Mouse (Mus musculus) neural tube, embryonic 15.5 days (tissue): Measurements from ENCODE around the gene Myct1. TPM values are rescaled to one million over a fixed set of nuclear protein-coding genes. Genes with fewer than 3 reads are reported as not detected.

Experiments
- ATAC-seq: fragments of 200-750 bp; cut with Nextera tagmentation; 2 replicates; pipeline ENCODE4 v1.8.0; 2017; ENCODE audit warnings: mild to moderate bottlenecking, moderate TSS enrichment, moderate library complexity; ENCODE audit not compliant: low FRiP score
- H3K27ac ChIP-seq: fragments of 300-500 bp; sonication (generic); replicated peaks from 2 replicates; pipeline ENCODE4 v1.5.1; 2015; ENCODE audit warnings: mild to moderate bottlenecking, inconsistent platforms
- H3K27me3 ChIP-seq: fragments of 300-500 bp; sonication (generic); replicated peaks from 2 replicates; pipeline ENCODE4 v1.6.1; 2015; ENCODE audit warnings: inconsistent platforms
- H3K36me3 ChIP-seq: fragments of 300-500 bp; sonication (generic); 2 replicates; pipeline ENCODE4 v1.6.1; 2015; ENCODE audit warnings: inconsistent platforms
- H3K4me1 ChIP-seq: fragments of 300-500 bp; sonication (generic); 2 replicates; pipeline ENCODE4 v1.6.1; 2015; ENCODE audit warnings: inconsistent platforms
- H3K4me2 ChIP-seq: fragments of 300-500 bp; sonication (generic); 2 replicates; pipeline ENCODE4 v1.6.1; 2015; ENCODE audit warnings: inconsistent platforms, mild to moderate bottlenecking, moderate library complexity
- H3K4me3 ChIP-seq: fragments of 300-500 bp; sonication (generic); replicated peaks from 2 replicates; pipeline ENCODE4 v1.5.1; 2015; ENCODE audit warnings: mild to moderate bottlenecking, inconsistent platforms
- H3K9ac ChIP-seq: fragments of 300-500 bp; sonication (generic); replicated peaks from 2 replicates; pipeline ENCODE4 v1.6.1; 2015; ENCODE audit warnings: mild to moderate bottlenecking, inconsistent platforms
- H3K9me3 ChIP-seq: fragments of 300-500 bp; sonication (generic); replicated peaks from 2 replicates; pipeline ENCODE4 v1.6.1; 2016; ENCODE audit warnings: inconsistent platforms
- WGBS: fragments of 180-500 bp; shearing (Covaris S2); methylation state at CpG from one replicate; pipeline ENCODE4 v1.1.7; 2015; ENCODE audit warnings: mixed read lengths; 5-methylcytosine and 5-hydroxymethylcytosine counted together
- polyA plus RNA-seq: library from polyadenylated mRNA; unstranded; fragments of >200 nt; fragmentation: Nextera tagmentation; extraction: Ambion mirVana; gene quantifications from 2 replicates; pipeline ENCODE4 v1.2.1, GENCODE M21; 2015

The Myct1 gene
- 1.0 and 1.2 TPM in 2 replicates for polyA plus RNA-seq

- ATAC-seq, result no peak
- H3K36me3 ChIP-seq, result no peaks in the 10 kb centered on the region
- WGBS, result 70% methylated on average over 5 of the region's 5 CpGs
- no peaks in the 10 kb centered on the region; the same call in 1 of the 2 replicates for H3K9me3 ChIP-seq
- no peaks in the 10 kb centered on the region for H3K4me1 ChIP-seq
- H3K9ac ChIP-seq, result no peak within 1 kb of the TSS
- no peaks in the 10 kb centered on the region for H3K27me3 ChIP-seq
- H3K4me3 ChIP-seq, result no peak within 1 kb of the TSS
- H3K27ac ChIP-seq, result no peak within 1 kb of the TSS
- no peak within 1 kb of the TSS for H3K4me2 ChIP-seq
These were observed at the start of gene Myct1 for GRCm38 (mm10) chr10:5593464-5593863. Gene Myct1, plus strand, starts transcription at chr10:5593775.

GRCm38 (mm10) chr10:5546428-5546827 lies 47.1 kb upstream of the Myct1 start:
- H3K27ac ChIP-seq, result no peak overlapping the region
- H3K4me2 ChIP-seq, result no peak overlapping the region
- no peaks in the 10 kb centered on the region for H3K36me3 ChIP-seq
- no peak overlapping the region for H3K9ac ChIP-seq
- WGBS, result 96% methylated on average over 5 of the region's 5 CpGs
- ATAC-seq, result no peak
- H3K9me3 ChIP-seq, result no peaks in the 10 kb centered on the region
- no peak overlapping the region for H3K4me3 ChIP-seq
- H3K27me3 ChIP-seq, result no peaks in the 10 kb centered on the region
- peaks cover 10% of the 10 kb centered on the region for H3K4me1 ChIP-seq

GRCm38 (mm10) chr10:5547769-5548168 lies 45.8 kb upstream of the Myct1 start:
- Histone ChIP-seq H3K9me3 (no peaks in the 10 kb centered on the region), H3K36me3 (no peaks in the 10 kb centered on the region), H3K4me3 (no peak overlapping the region), H3K27ac (no peak overlapping the region), H3K27me3 (no peaks in the 10 kb centered on the region), H3K4me1 (peaks cover 10% of the 10 kb centered on the region), H3K4me2 (no peak overlapping the region), H3K9ac (no peak overlapping the region)
- ATAC-seq, result no peak
- WGBS, result 91% methylated on average over 9 of the region's 9 CpGs

- Histone ChIP-seq H3K9ac (no peak overlapping the region), H3K27me3 (no peaks in the 10 kb centered on the region)
- WGBS, result 90% methylated on average over 2 of the region's 2 CpGs
These were observed 44.9 kb upstream of the Myct1 start for GRCm38 (mm10) chr10:5548651-5549050.

GRCm38 (mm10) chr10:5549871-5550167 lies 43.8 kb upstream of the Myct1 start:
- Histone ChIP-seq H3K27ac (peak overlapping the region; percentile 88), H3K27me3 (no peaks in the 10 kb centered on the region), H3K9ac (peak overlapping the region; percentile 74), H3K36me3 (no peaks in the 10 kb centered on the region), H3K4me2 (peak overlapping the region; percentile 73), H3K4me1 (peaks cover 10% of the 10 kb centered on the region), H3K9me3 (no peaks in the 10 kb centered on the region), H3K4me3 (peak overlapping the region; percentile 65)
- WGBS, result 9% methylated on average over 6 of the region's 6 CpGs
- ATAC-seq, result no peak; the same call in 1 of the 2 replicates

More at GRCm38 (mm10) chr10:5548651-5549050, 44.9 kb upstream of the Myct1 start:
- Histone ChIP-seq H3K4me2 (peak overlapping the region; percentile 73), H3K9me3 (no peaks in the 10 kb centered on the region), H3K4me3 (no peak overlapping the region), H3K4me1 (peaks cover 10% of the 10 kb centered on the region), H3K36me3 (no peaks in the 10 kb centered on the region), H3K27ac (no peak overlapping the region)
- ATAC-seq, result no peak

GRCm38 (mm10) chr10:5550168-5551021 lies 43.2 kb upstream of the Myct1 start:
- H3K27me3 ChIP-seq, result no peaks in the 10 kb centered on the region
- no peaks in the 10 kb centered on the region for H3K36me3 ChIP-seq
- peak overlapping the region; percentile 88 for H3K27ac ChIP-seq
- peak overlapping the region; percentile 65 for H3K4me3 ChIP-seq
- peak overlapping the region; percentile 73 for H3K4me2 ChIP-seq
- H3K9ac ChIP-seq, result peak overlapping the region; percentile 74
- ATAC-seq, result peak; percentile 92
- peaks cover 10% of the 10 kb centered on the region for H3K4me1 ChIP-seq
- under 1% methylated on average over 43 of the region's 44 CpGs for WGBS
- H3K9me3 ChIP-seq, result no peaks in the 10 kb centered on the region

GRCm38 (mm10) chr10:5551382-5551781 lies 42.2 kb upstream of the Myct1 start, which contains the start of gene Syne1:
Gene Syne1, minus strand, starts transcription at chr10:5551482.
- peak within 1 kb of the TSS; percentile 74 for H3K9ac ChIP-seq
- WGBS, result 87% methylated on average over 5 of the region's 5 CpGs
- peaks cover 10% of the 10 kb centered on the region for H3K4me1 ChIP-seq
- no peaks in the 10 kb centered on the region for H3K9me3 ChIP-seq
- peak within 1 kb of the TSS; percentile 73 for H3K4me2 ChIP-seq
- no peaks in the 10 kb centered on the region for H3K27me3 ChIP-seq
- H3K4me3 ChIP-seq, result peak within 1 kb of the TSS; percentile 65
- H3K36me3 ChIP-seq, result no peaks in the 10 kb centered on the region
- no peak for ATAC-seq
- peak within 1 kb of the TSS; percentile 88 for H3K27ac ChIP-seq

- WGBS, result 26% methylated on average over 5 of the region's 5 CpGs
- no peak for ATAC-seq
- H3K9ac ChIP-seq, result no peak overlapping the region
These were observed 38.6 kb upstream of the Myct1 start for GRCm38 (mm10) chr10:5554941-5555340.

GRCm38 (mm10) chr10:5558808-5559207 lies 34.8 kb upstream of the Myct1 start:
- H3K9ac ChIP-seq, result no peak overlapping the region
- H3K36me3 ChIP-seq, result no peaks in the 10 kb centered on the region
- no peak overlapping the region for H3K4me3 ChIP-seq
- no peak overlapping the region for H3K4me2 ChIP-seq
- no peaks in the 10 kb centered on the region for H3K27me3 ChIP-seq
- no peak overlapping the region for H3K27ac ChIP-seq
- H3K4me1 ChIP-seq, result no peaks in the 10 kb centered on the region
- ATAC-seq, result no peak
- H3K9me3 ChIP-seq, result no peaks in the 10 kb centered on the region

More at GRCm38 (mm10) chr10:5554941-5555340, 38.6 kb upstream of the Myct1 start:
- Histone ChIP-seq H3K27me3 (no peaks in the 10 kb centered on the region), H3K9me3 (no peaks in the 10 kb centered on the region), H3K36me3 (no peaks in the 10 kb centered on the region), H3K27ac (no peak overlapping the region), H3K4me3 (no peak overlapping the region), H3K4me1 (0 out of 2 replicates have a peak, but pooled peaks cover 5% of the 10 kb centered on the region), H3K4me2 (no peak overlapping the region)

- Histone ChIP-seq H3K27me3 (no peaks in the 10 kb centered on the region), H3K4me2 (no peak overlapping the region), H3K9me3 (no peaks in the 10 kb centered on the region), H3K4me1 (no peaks in the 10 kb centered on the region), H3K27ac (no peak overlapping the region), H3K9ac (no peak overlapping the region), H3K4me3 (no peak overlapping the region), H3K36me3 (no peaks in the 10 kb centered on the region)
- 87% methylated on average over 4 of the region's 4 CpGs for WGBS
- ATAC-seq, result no peak
These were observed 33.0 kb upstream of the Myct1 start for GRCm38 (mm10) chr10:5560526-5560925.

- Histone ChIP-seq H3K4me1 (no peaks in the 10 kb centered on the region), H3K27ac (no peak overlapping the region), H3K9me3 (no peaks in the 10 kb centered on the region), H3K27me3 (no peaks in the 10 kb centered on the region), H3K4me3 (no peak overlapping the region), H3K9ac (no peak overlapping the region), H3K36me3 (no peaks in the 10 kb centered on the region), H3K4me2 (no peak overlapping the region)
- WGBS, result 91% methylated on average over 4 of the region's 4 CpGs
- ATAC-seq, result no peak
These were observed 31.9 kb upstream of the Myct1 start for GRCm38 (mm10) chr10:5561706-5562105.

GRCm38 (mm10) chr10:5568991-5569390 lies 24.6 kb upstream of the Myct1 start:
- no peak for ATAC-seq
- Histone ChIP-seq H3K4me2 (no peak overlapping the region), H3K4me1 (no peaks in the 10 kb centered on the region), H3K36me3 (no peaks in the 10 kb centered on the region), H3K9me3 (no peaks in the 10 kb centered on the region), H3K27ac (no peak overlapping the region), H3K27me3 (no peaks in the 10 kb centered on the region), H3K4me3 (no peak overlapping the region), H3K9ac (no peak overlapping the region)
- WGBS, result 93% methylated on average over 4 of the region's 4 CpGs
